Mouse (Mus musculus): ENCODE data around the gene Snx6. TPM values are rescaled to one million over a fixed set of nuclear protein-coding genes. Genes with fewer than 3 reads are reported as not detected.
"Not testable (repeated sequence)": the region's sequence is repeated elsewhere in the genome, so short reads cannot be mapped to it uniquely, and the experiment has no call there.

The Snx6 gene
- total and polyA plus RNA-seq, 2 experiments: 7.5 to 22.4 TPM

- Histone ChIP-seq H3K27ac (replicated peaks; ENCODE audit: insufficient read depth, low read depth, low read length) (no peak overlapping the region), H3K79me2 (ENCODE audit: control insufficient read depth, insufficient read depth, low read length) (no peaks in the 10 kb centered on the region), H3K4me1 (ENCODE audit: control insufficient read depth, insufficient read depth, low read length) (no peaks in the 10 kb centered on the region; the same call in 1 of the 2 replicates), H3K9ac (ENCODE audit: low read depth, low read length) (no peak overlapping the region), H3K4me3 (ENCODE audit: insufficient read depth, low read depth, low read length) (no peak overlapping the region), H3K27me3 (ENCODE audit: control insufficient read depth, insufficient read depth, low read length) (no peaks in the 10 kb centered on the region), H3K36me3 (ENCODE audit: control insufficient read depth, insufficient read depth, low read length) (peaks cover 43% of the 10 kb centered on the region)
- TF ChIP-seq CTCF (IDR thresholded peaks at IDR 0.05; ENCODE audit: low read depth, low read length) (no peak), POLR2A (IDR thresholded peaks at IDR 0.05; ENCODE audit: extremely low read depth, insufficient read depth, low read length) (no peak)
- WGBS: 54% methylated on average over 12 of the region's 12 CpGs
- DNase-seq (ENCODE audit: extremely low read depth, low read depth, low spot score): peak; percentile 61
Observed at GRCm38 (mm10) chr12:54763624-54764023, 31.9 kb downstream of the Snx6 start.

GRCm38 (mm10) chr12:54760676-54761075, 34.8 kb downstream of the Snx6 start:
- TF ChIP-seq CTCF (IDR thresholded peaks at IDR 0.05; ENCODE audit: low read depth, low read length) (no peak), POLR2A (IDR thresholded peaks at IDR 0.05; ENCODE audit: extremely low read depth, insufficient read depth, low read length) (no peak)
- Histone ChIP-seq H3K27me3 (ENCODE audit: control insufficient read depth, insufficient read depth, low read length) (no peaks in the 10 kb centered on the region), H3K9ac (ENCODE audit: low read depth, low read length) (no peak overlapping the region), H3K79me2 (ENCODE audit: control insufficient read depth, insufficient read depth, low read length) (no peaks in the 10 kb centered on the region), H3K4me3 (ENCODE audit: insufficient read depth, low read depth, low read length) (no peak overlapping the region), H3K4me1 (ENCODE audit: control insufficient read depth, insufficient read depth, low read length) (no peaks in the 10 kb centered on the region; the same call in 1 of the 2 replicates), H3K27ac (replicated peaks; ENCODE audit: insufficient read depth, low read depth, low read length) (no peak overlapping the region), H3K36me3 (ENCODE audit: control insufficient read depth, insufficient read depth, low read length) (peaks cover 37% of the 10 kb centered on the region)
- 90% methylated on average over 1 of the region's 1 CpGs for WGBS
- DNase-seq (ENCODE audit: extremely low read depth, low read depth, low spot score): no peak

- H3K36me3 ChIP-seq (ENCODE audit: control insufficient read depth, insufficient read depth, low read length): peaks cover 35% of the 10 kb centered on the region
- H3K4me1 ChIP-seq (ENCODE audit: control insufficient read depth, insufficient read depth, low read length): no peaks in the 10 kb centered on the region
- TF ChIP-seq CTCF (IDR thresholded peaks at IDR 0.05; ENCODE audit: low read depth, low read length) (no peak), POLR2A (IDR thresholded peaks at IDR 0.05; ENCODE audit: extremely low read depth, insufficient read depth, low read length) (no peak)
- 94% methylated on average over 2 of the region's 2 CpGs for WGBS
- H3K4me3 ChIP-seq (ENCODE audit: insufficient read depth, low read depth, low read length): no peak overlapping the region
- no peaks in the 10 kb centered on the region for H3K79me2 ChIP-seq (ENCODE audit: control insufficient read depth, insufficient read depth, low read length)
- no peak overlapping the region for H3K27ac ChIP-seq (replicated peaks; ENCODE audit: insufficient read depth, low read depth, low read length)
- DNase-seq (ENCODE audit: extremely low read depth, low read depth, low spot score): no peak
- H3K27me3 ChIP-seq (ENCODE audit: control insufficient read depth, insufficient read depth, low read length): no peaks in the 10 kb centered on the region
- H3K9ac ChIP-seq (ENCODE audit: low read depth, low read length): no peak overlapping the region
Observed at GRCm38 (mm10) chr12:54758846-54759245, 36.7 kb downstream of the Snx6 start.

- TF ChIP-seq POLR2A (IDR thresholded peaks at IDR 0.05; ENCODE audit: extremely low read depth, insufficient read depth, low read length) (no peak), CTCF (IDR thresholded peaks at IDR 0.05; ENCODE audit: low read depth, low read length) (no peak)
- WGBS: 98% methylated on average over 8 of the region's 8 CpGs
- Histone ChIP-seq H3K4me1 (ENCODE audit: control insufficient read depth, insufficient read depth, low read length) (no peaks in the 10 kb centered on the region), H3K9ac (ENCODE audit: low read depth, low read length) (no peak overlapping the region), H3K79me2 (ENCODE audit: control insufficient read depth, insufficient read depth, low read length) (no peaks in the 10 kb centered on the region), H3K36me3 (ENCODE audit: control insufficient read depth, insufficient read depth, low read length) (peaks cover 30% of the 10 kb centered on the region), H3K27me3 (ENCODE audit: control insufficient read depth, insufficient read depth, low read length) (no peaks in the 10 kb centered on the region), H3K27ac (replicated peaks; ENCODE audit: insufficient read depth, low read depth, low read length) (no peak overlapping the region), H3K4me3 (ENCODE audit: insufficient read depth, low read depth, low read length) (no peak overlapping the region)
- no peak for DNase-seq (ENCODE audit: extremely low read depth, low read depth, low spot score)
Observed at GRCm38 (mm10) chr12:54748647-54749046, 46.9 kb downstream of the Snx6 start.

GRCm38 (mm10) chr12:54738661-54739243, 56.8 kb downstream of the Snx6 start:
- not testable (repeated sequence) for DNase-seq (ENCODE audit: extremely low read depth, low read depth, low spot score); H3K27ac ChIP-seq (replicated peaks; ENCODE audit: insufficient read depth, low read depth, low read length); H3K4me3 ChIP-seq (ENCODE audit: insufficient read depth, low read depth, low read length); H3K9ac ChIP-seq (ENCODE audit: low read depth, low read length); H3K36me3 ChIP-seq (ENCODE audit: control insufficient read depth, insufficient read depth, low read length); H3K4me1 ChIP-seq (ENCODE audit: control insufficient read depth, insufficient read depth, low read length); H3K79me2 ChIP-seq (ENCODE audit: control insufficient read depth, insufficient read depth, low read length); H3K27me3 ChIP-seq (ENCODE audit: control insufficient read depth, insufficient read depth, low read length)
- WGBS: 0% methylated on average over 12 of the region's 33 CpGs

- not testable (repeated sequence) for H3K4me3 ChIP-seq (ENCODE audit: insufficient read depth, low read depth, low read length); DNase-seq (ENCODE audit: extremely low read depth, low read depth, low spot score); H3K4me1 ChIP-seq (ENCODE audit: control insufficient read depth, insufficient read depth, low read length); H3K9ac ChIP-seq (ENCODE audit: low read depth, low read length); H3K79me2 ChIP-seq (ENCODE audit: control insufficient read depth, insufficient read depth, low read length); H3K36me3 ChIP-seq (ENCODE audit: control insufficient read depth, insufficient read depth, low read length); H3K27ac ChIP-seq (replicated peaks; ENCODE audit: insufficient read depth, low read depth, low read length); H3K27me3 ChIP-seq (ENCODE audit: control insufficient read depth, insufficient read depth, low read length)
- WGBS: no CpG with 5 or more reads among the region's 21 CpGs
Observed at GRCm38 (mm10) chr12:54737891-54738660, 57.4 kb downstream of the Snx6 start.

Data from liver, adult 2 months (tissue).